Mouse (Mus musculus): ENCODE data around the gene Adam1a. TPM values are rescaled to one million over a fixed set of nuclear protein-coding genes. Genes with fewer than 3 reads are reported as not detected.

Adam1a gene
- 0.18 and 0.24 TPM in 2 replicates for polyA plus RNA-seq (2021; fragmentation: Nextera tagmentation)
- long read RNA-seq, experiment 1, partial matches to known transcripts, result 0 of 1 reads
- long read RNA-seq, experiment 1, other reads (novel, unspliced or antisense), result 0 of 1 reads
- long read RNA-seq, experiment 2, partial matches to known transcripts, result 0 of 3 reads
- long read RNA-seq, experiment 2, other reads (novel, unspliced or antisense), result 1 of 3 reads

DNA sequence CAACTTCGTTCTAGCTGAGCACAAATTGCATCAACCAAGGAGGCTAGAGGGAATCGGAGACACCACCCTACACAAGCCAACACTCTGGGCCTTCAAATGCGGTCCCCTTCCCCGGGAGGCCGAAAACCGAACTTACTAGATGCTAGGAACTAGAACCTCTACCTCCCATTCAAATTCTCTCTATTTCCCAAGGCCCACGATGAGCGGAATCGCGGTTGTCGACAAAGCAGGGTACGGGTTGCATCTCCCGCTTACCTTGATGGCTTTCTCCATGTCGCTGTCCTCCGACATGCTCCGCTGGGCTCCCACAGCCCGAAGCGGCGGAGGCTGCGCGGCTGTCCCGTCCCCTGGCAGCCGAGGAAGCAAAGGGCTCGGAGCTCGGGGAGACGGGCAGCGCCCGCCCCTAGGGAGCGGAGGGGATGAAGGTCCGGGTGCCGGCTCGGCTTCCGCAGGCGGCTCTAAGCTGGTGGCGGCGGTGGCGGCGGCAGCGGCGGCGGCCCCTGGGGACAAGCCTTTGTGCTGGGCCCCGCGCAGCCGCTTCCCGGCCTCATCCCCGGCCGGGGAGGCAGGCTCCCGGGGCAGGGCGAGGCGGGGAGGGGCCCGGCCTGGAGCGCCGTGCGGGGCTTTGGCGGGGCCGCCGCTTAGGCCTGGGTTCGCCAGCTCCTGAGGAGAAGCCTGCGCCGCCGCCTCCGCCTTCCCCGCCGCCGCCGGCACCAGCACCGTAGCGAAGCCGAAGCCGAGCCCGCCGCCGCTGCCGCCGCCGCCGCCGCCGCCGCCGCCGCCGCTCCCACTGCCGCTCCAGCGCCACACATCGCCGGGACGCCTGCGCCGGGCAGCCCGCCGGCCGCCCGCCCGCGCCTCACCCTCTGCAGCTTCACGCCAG is at the start of gene Adam1a, which contains the start of gene Gm42878:
TSS of gene Adam1a (minus strand) at position 573 of the 883 bp plus-strand sequence.
TSS of gene Gm42878 (minus strand) at position 573 of the 883 bp plus-strand sequence.

DNA sequence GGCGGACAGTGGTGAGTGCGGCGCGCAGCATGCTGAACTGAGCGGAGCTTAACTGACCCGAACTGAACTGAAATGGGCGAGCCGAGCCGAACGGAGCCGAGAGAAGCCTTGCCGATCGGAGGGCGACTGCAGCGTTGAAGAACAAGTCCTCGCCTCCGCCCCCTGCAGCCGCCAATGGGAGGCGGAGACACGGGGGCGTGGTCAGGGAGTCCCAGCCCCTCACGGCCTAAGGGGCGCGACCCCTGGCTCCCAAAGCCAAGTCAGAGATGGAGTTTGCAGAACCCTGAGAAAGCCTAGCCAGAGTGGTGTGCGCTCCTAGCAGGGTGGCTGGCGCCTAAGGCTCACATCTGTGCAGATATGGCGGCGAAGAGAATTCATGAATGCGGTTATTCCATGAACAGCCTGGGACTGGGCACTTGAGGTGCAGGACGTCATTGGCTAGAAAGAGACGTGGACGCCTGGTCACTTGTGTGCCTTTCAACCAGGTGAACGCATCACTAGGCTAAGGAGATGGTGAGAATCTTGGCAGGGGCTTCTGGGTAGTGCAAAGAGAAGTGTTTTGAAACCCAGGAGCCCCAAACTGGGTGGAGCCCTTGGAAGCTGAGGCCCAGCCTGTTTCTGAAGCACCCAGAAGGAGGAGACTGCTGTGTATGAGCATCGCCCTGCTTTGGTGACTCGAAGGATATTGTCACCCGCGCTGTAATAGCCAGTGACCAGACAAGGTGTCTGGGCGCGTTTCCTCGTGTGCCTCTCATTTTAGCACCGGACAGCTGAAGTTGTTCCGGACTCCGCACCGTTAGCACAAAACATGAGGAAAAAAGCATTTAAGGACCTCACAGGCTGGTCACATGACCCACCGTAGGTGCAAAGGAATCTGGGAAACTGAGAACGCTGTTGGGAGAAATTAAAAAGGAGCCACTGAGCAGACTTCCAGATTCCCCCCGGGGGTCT is 48.4 kb upstream of the Adam1a start, which contains the start of gene Aldh2:
TSS of gene Aldh2 (minus strand) at position 374 of the 951 bp plus-strand sequence.

DNA sequence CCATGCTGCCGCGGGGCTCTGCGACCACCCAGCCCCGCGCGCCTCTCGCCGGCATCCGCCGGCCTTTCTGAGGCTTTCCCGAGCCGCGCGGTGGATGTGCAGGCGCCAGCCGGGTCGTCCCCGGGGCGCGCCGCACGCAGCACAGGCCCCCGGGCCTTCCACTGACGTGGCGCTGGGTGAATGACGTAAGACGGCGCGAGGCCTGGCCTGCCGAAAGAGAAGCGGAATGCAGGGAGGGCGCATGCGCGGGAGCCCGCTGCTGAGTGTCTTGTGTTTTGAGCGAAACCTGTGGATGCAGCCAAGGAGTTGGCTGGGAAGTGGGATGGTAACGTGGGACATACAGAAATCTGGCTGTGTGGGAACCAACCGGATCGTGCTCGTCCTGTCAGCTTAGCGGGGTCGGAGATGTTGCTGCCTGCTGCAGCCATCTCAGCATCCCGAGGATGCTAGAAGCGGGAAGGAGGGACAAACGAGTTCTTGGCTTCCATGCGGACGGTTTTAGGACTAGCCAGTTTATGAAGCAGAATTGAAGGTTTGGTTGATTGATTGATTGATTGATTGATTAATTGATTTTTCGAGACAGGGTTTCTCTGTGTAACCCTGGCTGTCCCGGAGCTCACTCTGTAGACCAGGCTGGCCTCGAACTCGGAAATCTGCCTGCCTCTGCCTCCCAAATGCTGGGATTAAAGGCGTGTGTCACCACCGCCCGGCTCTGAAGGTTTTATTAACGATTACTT is 679 bp upstream of the Adam1a start, which contains the start of gene Mapkapk5:
TSS of gene Mapkapk5 (minus strand) at position 113 of the 737 bp plus-strand sequence.

DNA sequence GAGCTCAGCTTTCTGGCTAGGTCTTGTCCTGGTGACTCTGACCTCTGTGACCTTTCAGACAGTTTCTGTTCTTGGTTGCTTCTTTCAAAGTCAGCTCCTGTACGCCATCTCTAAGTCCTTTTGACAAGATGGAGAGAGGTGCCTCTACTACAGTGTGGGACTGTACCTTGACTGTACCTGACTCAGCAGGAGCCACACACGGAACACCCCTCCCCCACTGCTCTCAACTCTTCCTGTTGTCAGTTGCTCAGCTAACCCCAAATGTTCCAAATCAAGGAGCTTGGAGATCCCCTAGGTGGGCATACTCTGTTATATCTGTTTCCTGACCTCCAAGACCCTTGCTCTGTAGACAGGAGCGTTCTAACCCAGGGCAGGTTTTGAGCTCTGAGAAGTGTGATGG is 42.1 kb downstream of the Adam1a start, which contains the start of gene Adam1b:
TSS of gene Adam1b (minus strand) at position 205 of the 400 bp plus-strand sequence.

Other genes with a start within 250 kb of the Adam1a start
- gene Trafd1, start 159.8 kb downstream of the Adam1a start, polyA plus RNA-seq (2021; fragmentation: Nextera tagmentation), result 41.6 and 42.5 TPM in 2 replicates
- 35.1 and 36.1 TPM in 2 replicates for gene Naa25, start 147.5 kb downstream of the Adam1a start, polyA plus RNA-seq (2021; fragmentation: Nextera tagmentation)
- 8.3 and 9.3 TPM in 2 replicates for gene Tmem116, start 93.6 kb downstream of the Adam1a start, polyA plus RNA-seq (2021; fragmentation: Nextera tagmentation)
- gene Erp29, start 93.0 kb downstream of the Adam1a start, polyA plus RNA-seq (2021; fragmentation: Nextera tagmentation), result 157 and 184 TPM in 2 replicates
- not detected in 2 replicates for gene Adam1b, start 42.0 kb downstream of the Adam1a start, polyA plus RNA-seq (2021; fragmentation: Nextera tagmentation)
- not detected in 2 replicates for gene Gm42878, start within 50 bp of the Adam1a start, polyA plus RNA-seq (2021; fragmentation: Nextera tagmentation)
- 10.5 and 10.8 TPM in 2 replicates for gene Mapkapk5, start 423 bp upstream of the Adam1a start, polyA plus RNA-seq (2021; fragmentation: Nextera tagmentation)
- 87.9 and 114 TPM in 2 replicates for gene Aldh2, start 48.3 kb upstream of the Adam1a start, polyA plus RNA-seq (2021; fragmentation: Nextera tagmentation)
- 1.8 and 2.0 TPM in 2 replicates for gene Acad12, start 73.5 kb upstream of the Adam1a start, polyA plus RNA-seq (2021; fragmentation: Nextera tagmentation)
- gene Acad10, start 115.0 kb upstream of the Adam1a start, polyA plus RNA-seq (2021; fragmentation: Nextera tagmentation), result 0.98 and 1.7 TPM in 2 replicates
- 25.7 and 28.0 TPM in 2 replicates for gene Brap, start 115.1 kb upstream of the Adam1a start, polyA plus RNA-seq (2021; fragmentation: Nextera tagmentation)
- 23.5 and 26.3 TPM in 2 replicates for gene Atxn2, start 165.9 kb upstream of the Adam1a start, polyA plus RNA-seq (2021; fragmentation: Nextera tagmentation)